Mouse (Mus musculus): Measurements from ENCODE around the gene Zfp94.

The Zfp94 gene

DNA sequence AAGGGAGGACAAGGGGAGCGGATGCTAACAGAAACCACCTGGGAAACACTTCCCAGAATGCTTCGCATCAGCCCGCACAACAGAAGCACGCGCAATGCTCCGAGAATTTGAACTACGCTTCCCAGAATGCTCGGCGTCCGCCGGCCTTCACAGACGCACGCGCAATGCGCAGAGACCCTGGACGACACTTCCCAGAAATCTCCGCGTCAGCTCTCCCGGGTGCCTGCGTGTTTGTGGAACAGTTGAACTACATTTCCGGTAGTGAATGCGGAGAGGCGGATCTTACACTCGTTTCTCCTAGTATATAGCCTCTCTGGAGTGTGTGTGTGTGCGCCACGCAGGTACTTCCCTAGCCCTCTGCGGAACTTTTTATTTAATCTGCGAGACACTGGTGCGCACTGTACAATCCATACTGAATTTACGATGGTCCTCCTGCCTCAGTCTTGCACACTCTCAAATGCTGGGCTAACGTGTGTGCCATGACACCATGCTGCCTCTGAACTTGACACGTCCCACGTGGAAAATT lies at the start of gene Zfp94:
Zfp94 (minus strand) TSS at position 100 of the 526 bp plus-strand sequence.
- DNase-seq (ENCODE audit: low read depth), result peak; percentile 92

DNA sequence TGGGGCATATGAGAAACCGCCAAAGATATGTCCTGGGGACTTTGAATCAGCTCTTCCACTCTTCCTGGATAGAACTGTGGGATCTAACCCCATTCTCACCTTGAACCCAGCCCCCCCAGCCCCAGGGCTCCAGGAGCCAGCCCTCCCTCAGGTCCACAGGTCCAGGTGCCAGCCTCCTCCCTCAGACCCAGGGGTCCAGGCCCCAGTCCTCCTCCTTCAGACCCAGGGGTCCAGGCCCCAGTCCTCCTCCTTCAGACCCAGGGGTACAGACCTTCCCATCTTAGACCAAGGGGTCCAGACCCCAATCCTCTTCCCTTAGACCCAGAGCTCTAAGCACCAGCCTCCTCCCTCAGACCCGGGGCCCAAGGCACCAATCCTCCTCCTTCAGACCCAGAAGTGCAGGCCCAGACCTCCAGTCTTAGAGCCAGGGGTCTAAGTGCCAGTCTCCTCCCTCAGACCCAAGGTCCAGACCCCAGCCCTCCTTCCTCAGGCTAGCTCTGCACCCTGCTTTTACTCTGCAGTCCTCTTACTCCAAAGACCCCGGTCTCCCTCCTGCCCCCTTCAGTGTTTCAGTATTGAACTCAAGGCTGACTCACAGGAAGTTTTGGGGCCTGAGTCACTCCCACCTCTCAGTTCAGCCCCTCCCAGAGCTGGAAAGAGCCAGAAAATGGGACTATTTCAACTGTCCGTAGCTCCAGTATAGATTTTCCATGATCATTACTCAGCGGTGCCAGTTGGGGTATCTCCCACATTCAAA lies 49.0 kb upstream of the Zfp94 start:
- peak; percentile 41 for DNase-seq (ENCODE audit: low read depth)

GRCm38 (mm10) chr7:24364827-24365226 lies 48.4 kb upstream of the Zfp94 start:
- peak; percentile 97 for DNase-seq (ENCODE audit: low read depth)

- DNase-seq (ENCODE audit: low read depth), result peak; percentile 87
These were observed 46.8 kb upstream of the Zfp94 start for GRCm38 (mm10) chr7:24363228-24363627.

DNA sequence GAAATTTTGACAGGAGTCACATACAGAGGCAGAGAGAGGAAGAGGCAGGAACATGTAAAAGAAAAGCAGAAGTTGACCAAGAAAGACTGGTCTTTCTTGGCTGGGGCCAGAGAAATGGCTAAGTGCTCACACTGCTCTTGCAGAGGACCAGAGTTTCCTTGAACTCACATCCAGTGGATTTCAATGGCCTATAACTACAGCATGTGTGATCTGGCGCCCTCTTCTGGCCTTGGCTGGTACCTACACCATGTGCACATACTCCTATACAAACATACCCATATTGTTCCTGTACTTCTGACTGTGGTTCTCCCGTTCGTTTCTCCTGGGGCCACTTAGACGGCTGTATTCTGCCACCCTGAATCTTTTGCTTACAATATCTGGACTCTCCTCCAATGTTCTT lies 44.5 kb upstream of the Zfp94 start:
- DNase-seq (ENCODE audit: low read depth), result peak; percentile 69

DNA sequence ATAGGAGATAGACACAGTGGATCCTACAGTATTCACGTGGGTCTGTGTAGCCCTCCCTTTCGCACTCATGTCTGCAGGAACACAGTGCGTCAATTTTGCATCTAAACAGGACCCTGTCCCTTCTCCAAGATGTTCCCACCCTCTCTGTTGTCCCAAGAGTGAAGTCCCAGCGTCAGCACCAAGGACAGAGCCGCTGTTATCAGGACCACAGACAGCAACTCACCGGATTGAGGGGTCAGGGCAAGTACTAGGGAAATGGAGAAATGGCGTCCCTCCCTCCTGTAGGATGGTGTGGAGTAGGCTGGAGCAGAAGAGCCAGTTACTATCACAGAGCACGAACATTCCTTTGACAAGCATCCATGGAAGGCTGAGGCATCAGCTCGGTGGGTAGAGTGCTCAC lies 42.8 kb upstream of the Zfp94 start:
- DNase-seq (ENCODE audit: low read depth), result peak; percentile 52

GRCm38 (mm10) chr7:24357899-24358298 lies 41.4 kb upstream of the Zfp94 start:
- peak; percentile 69 for DNase-seq (ENCODE audit: low read depth)

- no peak for DNase-seq (ENCODE audit: low read depth)
These were observed 39.6 kb upstream of the Zfp94 start for GRCm38 (mm10) chr7:24356081-24356480.

DNA sequence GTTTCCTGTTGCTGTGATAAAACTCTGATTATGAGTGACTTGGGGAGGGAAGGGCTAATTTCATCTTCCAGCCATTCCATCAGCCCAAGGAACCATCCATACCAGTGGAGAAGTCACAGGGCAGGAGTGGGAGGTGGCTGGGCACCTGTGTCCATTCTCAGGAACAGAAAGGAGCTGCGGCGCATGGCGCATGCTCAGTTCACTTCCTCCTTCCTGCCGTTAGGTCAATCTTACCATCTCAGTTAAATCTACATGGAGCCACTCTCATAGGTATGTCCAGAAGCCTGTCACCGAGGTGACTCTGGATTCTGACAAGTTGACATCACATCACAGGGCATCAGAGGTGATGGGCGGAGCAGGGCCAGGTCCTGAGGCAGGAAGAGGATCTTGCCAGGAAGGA lies 39.2 kb upstream of the Zfp94 start:
- no peak for DNase-seq (ENCODE audit: low read depth)

GRCm38 (mm10) chr7:24348896-24349295 lies 32.4 kb upstream of the Zfp94 start, which contains the start of gene Lypd5:
TSS of gene Lypd5 (plus strand) at chr7:24349196.
- no peak for DNase-seq (ENCODE audit: low read depth)

GRCm38 (mm10) chr7:24346444-24346843 lies 30.0 kb upstream of the Zfp94 start:
- no peak for DNase-seq (ENCODE audit: low read depth)

DNA sequence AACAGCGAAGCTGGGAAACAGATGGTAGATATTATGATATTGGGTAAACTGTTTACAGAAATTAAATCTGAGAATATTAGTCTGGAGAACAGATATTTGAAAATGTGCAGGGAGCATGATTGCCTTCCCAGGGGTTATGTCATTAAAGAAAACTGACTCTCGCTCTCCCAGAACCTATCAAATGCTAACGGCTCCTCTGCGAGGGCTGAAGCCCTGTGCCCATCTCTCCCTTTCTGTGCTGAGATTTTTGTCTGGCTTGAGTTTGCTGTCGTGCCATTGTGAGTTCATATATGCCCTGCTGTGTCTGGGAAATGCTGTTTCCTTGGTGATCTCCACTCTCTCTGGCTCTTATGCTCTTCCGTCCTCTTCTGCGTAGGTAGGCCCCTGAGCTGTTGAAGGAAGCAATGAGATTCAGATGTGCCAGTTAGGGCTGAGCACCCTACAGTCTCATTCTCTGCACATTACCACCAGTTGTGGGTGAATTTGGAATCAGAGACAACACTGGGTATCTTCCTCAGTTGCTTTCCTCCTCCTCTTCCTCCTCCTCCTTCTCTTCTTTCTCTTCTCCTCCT lies 27.3 kb upstream of the Zfp94 start:
- no peak for DNase-seq (ENCODE audit: low read depth)

DNA sequence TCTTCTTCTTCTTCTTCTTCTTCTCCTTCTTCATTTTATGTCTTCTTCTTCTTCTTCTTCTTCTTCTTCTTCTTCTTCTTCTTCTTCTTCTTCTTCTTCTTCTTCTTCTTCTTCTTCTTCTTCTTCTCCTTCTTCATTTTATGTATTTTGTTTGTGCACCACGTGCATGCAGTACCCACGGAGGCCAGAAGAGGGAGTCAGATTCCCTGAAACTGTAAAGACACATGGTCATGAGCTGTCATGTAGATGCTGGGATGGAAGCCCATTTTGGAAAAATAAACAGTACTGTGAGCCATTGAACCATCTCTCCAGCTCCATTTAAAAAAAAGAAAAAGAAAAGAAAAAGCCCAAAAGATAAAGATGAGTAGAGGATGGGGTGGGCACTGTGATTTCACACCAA lies 21.8 kb upstream of the Zfp94 start:
- DNase-seq (ENCODE audit: low read depth), result peak; percentile 51

DNA sequence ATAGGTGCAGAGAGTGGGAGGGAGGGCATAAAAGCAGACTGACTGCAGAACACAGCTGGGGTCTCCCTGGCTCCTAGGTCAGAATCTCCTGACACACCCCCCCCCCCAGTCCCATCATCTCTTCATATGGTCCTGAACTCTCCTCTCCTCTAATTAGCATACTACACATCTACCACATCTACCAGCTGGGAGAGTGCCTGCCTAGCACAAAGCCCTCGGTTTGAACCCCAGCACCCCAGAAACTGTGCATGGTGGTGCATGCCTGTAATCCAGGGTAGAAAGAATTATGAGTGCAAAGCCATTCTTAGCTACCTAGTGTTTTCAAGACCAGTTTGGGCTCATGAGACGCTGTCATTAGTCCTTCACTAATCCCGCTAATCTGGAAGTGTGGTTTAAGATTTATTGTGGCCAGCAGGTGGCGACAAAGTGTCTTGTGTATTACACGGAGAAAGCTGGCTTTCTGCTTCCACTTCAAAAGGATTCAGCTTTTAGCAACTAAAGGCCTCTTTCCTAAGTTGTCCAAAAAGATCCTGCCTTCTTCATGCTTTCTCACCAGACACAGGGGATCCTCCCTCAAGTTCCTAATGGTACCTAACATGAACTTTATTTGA lies 19.3 kb upstream of the Zfp94 start:
- peak; percentile 89 for DNase-seq (ENCODE audit: low read depth)

DNA sequence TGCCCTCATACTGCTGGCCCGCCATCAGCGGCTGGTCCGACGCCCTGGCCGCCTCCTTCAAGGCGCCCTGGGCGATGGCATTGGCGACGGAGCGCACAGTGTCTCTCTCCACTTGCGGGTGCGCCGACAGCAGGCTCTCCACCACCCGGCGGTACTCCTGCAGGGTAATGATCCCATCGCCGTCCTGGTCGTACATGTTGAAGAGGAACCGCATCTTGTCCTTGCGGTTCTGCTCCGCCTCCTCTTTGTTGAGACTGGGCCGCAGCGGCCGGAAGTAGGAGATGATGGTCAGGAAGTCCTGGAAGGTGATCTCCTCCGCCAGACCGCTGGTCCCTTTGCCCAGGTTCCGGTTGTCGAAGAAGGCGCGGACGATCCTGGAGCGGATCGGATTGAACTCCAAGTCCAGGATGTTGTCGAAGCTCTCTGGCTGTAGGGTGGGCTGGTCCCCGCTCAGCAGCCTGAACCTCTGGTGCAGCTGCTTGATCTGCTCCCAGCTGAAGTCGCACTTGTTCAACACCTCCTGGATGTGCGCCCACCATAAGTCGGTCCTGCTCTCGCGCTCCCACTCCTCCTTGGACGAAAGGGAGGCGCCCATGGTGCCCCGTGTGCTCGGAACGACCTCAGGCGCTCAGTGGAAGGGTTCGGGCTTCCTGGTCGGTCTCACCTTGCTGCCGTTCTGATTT lies 17.0 kb upstream of the Zfp94 start, which contains the start of gene Tescl:
Tescl (minus strand) TSS at position 633 of the 683 bp plus-strand sequence.
- no peak for DNase-seq (ENCODE audit: low read depth)

GRCm38 (mm10) chr7:24327281-24327975 lies 11.0 kb upstream of the Zfp94 start:
- DNase-seq (ENCODE audit: low read depth), result no peak

DNA sequence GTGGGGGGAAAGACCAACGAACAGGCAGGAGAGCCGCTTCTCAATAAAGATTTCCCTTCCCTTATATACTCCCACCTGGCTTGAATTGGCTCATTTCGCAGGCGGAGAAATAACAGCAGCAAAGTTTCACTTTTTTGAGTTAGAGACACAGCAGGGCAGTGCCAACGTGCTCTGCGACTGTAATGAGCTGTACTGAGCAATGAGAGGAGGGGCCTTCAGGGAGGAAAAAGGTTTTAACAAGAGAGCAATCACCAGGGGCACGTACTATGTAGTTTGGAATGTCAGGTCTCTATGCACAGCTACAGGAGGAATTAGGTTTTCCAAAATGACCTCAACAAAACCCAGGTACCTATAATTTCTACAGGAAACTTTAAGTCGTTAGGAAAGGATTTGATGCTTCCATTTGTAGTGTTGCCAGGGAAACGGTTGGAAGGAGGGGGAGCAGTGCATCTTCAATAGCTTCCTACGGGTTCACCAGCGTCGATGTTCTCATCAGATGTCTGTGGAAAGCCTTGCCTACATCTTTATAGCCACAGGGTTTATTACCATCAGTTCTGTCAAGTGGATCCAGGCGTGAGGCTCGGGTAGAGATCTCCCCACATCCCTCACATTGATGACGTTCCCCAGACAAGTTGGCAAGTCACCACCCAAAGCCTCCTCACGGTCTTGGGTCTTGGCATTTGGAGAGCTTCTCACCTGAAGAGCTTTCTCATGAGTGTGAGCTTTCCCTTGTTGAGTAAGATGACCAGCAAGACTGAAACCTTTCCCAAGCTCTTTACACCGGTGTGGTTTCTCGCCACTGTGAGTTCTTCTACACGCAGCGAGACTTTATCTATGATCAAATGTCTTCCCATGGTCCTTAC lies 10.0 kb upstream of the Zfp94 start:
- DNase-seq (ENCODE audit: low read depth), result no peak

DNA sequence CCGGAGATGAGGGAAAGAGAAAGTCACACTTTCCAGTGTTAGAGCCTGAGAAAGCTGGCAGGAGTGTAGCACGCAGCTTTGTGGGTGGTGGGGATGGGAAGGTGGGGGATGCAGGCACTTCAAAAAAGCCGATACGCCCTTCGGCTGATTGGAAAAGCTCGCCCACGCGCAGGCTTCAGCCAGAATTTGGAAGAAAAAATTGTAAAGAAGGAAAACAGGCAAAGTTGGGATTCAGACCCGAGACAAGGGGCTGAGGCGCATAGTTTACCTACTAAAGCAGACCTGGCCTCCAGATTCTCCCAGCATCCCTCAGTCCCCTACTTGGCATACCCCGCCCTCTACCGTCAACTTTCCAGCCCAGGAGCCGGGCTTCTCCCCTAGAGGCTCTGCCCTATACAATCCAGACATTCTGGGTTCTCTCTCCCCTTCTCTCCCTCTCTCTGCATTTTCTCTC lies 9.2 kb upstream of the Zfp94 start:
- no peak for DNase-seq (ENCODE audit: low read depth)

- no peak for DNase-seq (ENCODE audit: low read depth)
These were observed 8.7 kb upstream of the Zfp94 start for GRCm38 (mm10) chr7:24325197-24325596.

- no peak for DNase-seq (ENCODE audit: low read depth)
These were observed 6.1 kb upstream of the Zfp94 start for GRCm38 (mm10) chr7:24322593-24322992.

DNA sequence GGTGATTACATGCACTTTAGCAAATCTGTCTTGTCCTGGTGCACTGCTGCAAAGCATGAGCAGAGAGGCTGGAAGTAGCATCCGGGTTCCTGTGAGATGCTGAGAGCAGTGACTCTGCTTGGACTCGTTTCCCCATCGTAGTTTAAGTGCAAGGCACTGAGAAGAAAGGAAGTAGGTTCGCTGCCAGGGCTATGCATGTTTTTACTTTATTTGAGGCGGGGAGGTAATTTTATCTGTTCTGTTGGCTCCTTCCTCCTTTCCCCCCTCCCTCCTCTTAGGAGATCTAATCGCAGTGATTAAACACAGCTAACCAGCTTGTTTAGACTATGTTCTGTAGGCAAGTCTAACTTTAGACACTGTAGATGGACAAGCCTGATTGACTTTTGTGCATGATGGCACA lies 2.5 kb upstream of the Zfp94 start:
- no peak for DNase-seq (ENCODE audit: low read depth)
